Mouse (Mus musculus) ES-E14 (cell line): Measurements from ENCODE around the gene Crabp2. TPM values are rescaled to one million over a fixed set of nuclear protein-coding genes. Genes with fewer than 3 reads are reported as not detected.

Experiments used
- DNase-seq: peaks from one replicate; pipeline ENCODE4 v3.0.0-alpha.2; 2013; ENCODE audit warnings: low read depth, low spot score
- H3K27ac ChIP-seq: 2 replicates; pipeline ENCODE4 v1.5.1; 2012; ENCODE audit warnings: low read depth, mild to moderate bottlenecking, low read length, moderate library complexity, mixed read lengths; ENCODE audit not compliant: poor library complexity, insufficient read depth, severe bottlenecking
- H3K36me3 ChIP-seq: 2 replicates; pipeline ENCODE4 v1.6.1; 2012; ENCODE audit warnings: mild to moderate bottlenecking, low read length, moderate library complexity, mixed read lengths; ENCODE audit not compliant: control insufficient read depth, poor library complexity, insufficient read depth, severe bottlenecking
- H3K4me1 ChIP-seq, 2 experiments: fragments of 150-350 bp in 1 of 2; sonication (generic) in 1 of 2; 2 replicates each; pipeline ENCODE4 v1.6.1; 2012; ENCODE audit warnings: low read length in 2 of 2, mild to moderate bottlenecking in 1 of 2, mixed read lengths in 1 of 2; ENCODE audit not compliant: control insufficient read depth in 2 of 2, insufficient read depth in 2 of 2, poor library complexity in 1 of 2
- H3K4me3 ChIP-seq, 2 experiments: fragments of 150-350 bp in 1 of 2; sonication (generic) in 1 of 2; 2 replicates each; pipeline ENCODE4 v1.5.1; 2012; ENCODE audit warnings: low read length in 2 of 2, low read depth in 1 of 2, mild to moderate bottlenecking in 1 of 2, mixed read lengths in 1 of 2; ENCODE audit not compliant: insufficient read depth in 1 of 2, poor library complexity in 1 of 2, severe bottlenecking in 1 of 2
- H3K9ac ChIP-seq: 2 replicates; pipeline ENCODE4 v1.6.1; 2012; ENCODE audit warnings: low read depth, mild to moderate bottlenecking, low read length, mixed read lengths; ENCODE audit not compliant: poor library complexity, insufficient read depth, severe bottlenecking
- H3K9me3 ChIP-seq: fragments of 150-350 bp; sonication (generic); 2 replicates; pipeline ENCODE4 v1.6.1; 2012; ENCODE audit warnings: low read depth, mild to moderate bottlenecking, low read length; ENCODE audit not compliant: control insufficient read depth, insufficient read depth
- CHD2 ChIP-seq: IDR thresholded peaks from 2 replicates; pipeline ENCODE4 v1.6.1; 2014; ENCODE audit warnings: mild to moderate bottlenecking, low read depth, low read length, inconsistent platforms
- HCFC1 ChIP-seq: IDR thresholded peaks from 2 replicates; pipeline ENCODE4 v1.6.1; 2012; ENCODE audit warnings: low read length, inconsistent platforms, borderline replicate concordance; ENCODE audit not compliant: insufficient read depth
- MAFK ChIP-seq: IDR thresholded peaks from 2 replicates; pipeline ENCODE4 v1.6.1; 2014; ENCODE audit warnings: mild to moderate bottlenecking, low read depth, low read length, inconsistent platforms; ENCODE audit not compliant: insufficient read depth
- ZC3H11A ChIP-seq: IDR thresholded peaks from 2 replicates; pipeline ENCODE4 v1.6.1; 2012; ENCODE audit warnings: low read depth, mild to moderate bottlenecking, inconsistent platforms, low read length, borderline replicate concordance
- ZNF384 ChIP-seq: IDR thresholded peaks from 2 replicates; pipeline ENCODE4 v1.6.1; 2012; ENCODE audit warnings: low read depth, low read length, inconsistent platforms
- in situ Hi-C, 2 experiments: fragments of 600-800 bp; cut with MboI; formaldehyde crosslinking; loops; one replicate each; pipeline ENCODE4 v1.15.1; 2025; ENCODE audit warnings: low sequenced_read_pairs in 2 of 2, inconsistent platforms in 1 of 2; ENCODE audit not compliant: unreplicated experiment in 2 of 2
- total RNA-seq: library from RNA; depleted of rRNA; stranded (reverse); fragments of 300-350 nt; gene quantifications from 2 replicates; pipeline ENCODE4 v1.2.3, GENCODE M21; 2012

The Crabp2 gene
- total RNA-seq, 1 experiment: 19.7 TPM

- no peaks in the 10 kb centered on the region for H3K9me3 ChIP-seq
- in situ Hi-C loops: loop anchor here in 1 of 2 experiments (5.0 kb wide), 1 partner anchor 53 kb away; no protein-coding TSS in a partner anchor
- H3K9ac ChIP-seq: no peak overlapping the region
- TF ChIP-seq MAFK (no peak), ZNF384 (no peak), ZC3H11A (no peak), HCFC1 (no peak), CHD2 (no peak)
- peaks cover 0 to 22% of the 10 kb centered on the region in 2 experiments; a peak in 2 of 4 replicates for H3K4me1 ChIP-seq
- no peaks in the 10 kb centered on the region for H3K36me3 ChIP-seq
- H3K4me3 ChIP-seq: no peak overlapping the region
- DNase-seq: no peak
- H3K27ac ChIP-seq: no peak overlapping the region
Observed at GRCm38 (mm10) chr3:87989935-87990334, 41.5 kb downstream of the Crabp2 start.

GRCm38 (mm10) chr3:87993436-87993835, 45.0 kb downstream of the Crabp2 start:
- H3K36me3 ChIP-seq: no peaks in the 10 kb centered on the region
- no peak overlapping the region for H3K27ac ChIP-seq
- no peak overlapping the region for H3K4me3 ChIP-seq
- in situ Hi-C loops: no loop called here
- H3K4me1 ChIP-seq: peaks cover 0 to 17% of the 10 kb centered on the region in 2 experiments; a peak in 2 of 4 replicates
- H3K9me3 ChIP-seq: no peaks in the 10 kb centered on the region
- TF ChIP-seq CHD2 (no peak), ZNF384 (no peak), MAFK (no peak), HCFC1 (no peak), ZC3H11A (no peak)
- peak; percentile 90 for DNase-seq
- H3K9ac ChIP-seq: no peak overlapping the region

GRCm38 (mm10) chr3:87995331-87995730, 46.9 kb downstream of the Crabp2 start:
- Histone ChIP-seq H3K27ac (no peak overlapping the region), H3K4me3 (no peak overlapping the region), H3K36me3 (no peaks in the 10 kb centered on the region), H3K9ac (no peak overlapping the region), H3K9me3 (no peaks in the 10 kb centered on the region), H3K4me1 (peaks cover 0 to 9% of the 10 kb centered on the region in 2 experiments; a peak in 2 of 4 replicates)
- TF ChIP-seq MAFK (no peak), ZNF384 (no peak), ZC3H11A (no peak), HCFC1 (no peak), CHD2 (no peak)
- in situ Hi-C loops: no loop called here
- DNase-seq: no peak

- no peak for TF ChIP-seq ZNF384
- TF ChIP-seq ZC3H11A: no peak
- no peak for TF ChIP-seq CHD2
- TF ChIP-seq MAFK: no peak
- no peak for TF ChIP-seq HCFC1
- DNase-seq: no peak
- Histone ChIP-seq H3K4me3 (no peak overlapping the region; a peak in 1 of 4 replicates), H3K4me1 (peaks cover 0 to 13% of the 10 kb centered on the region in 2 experiments; a peak in 2 of 4 replicates), H3K9ac (no peak overlapping the region), H3K36me3 (no peaks in the 10 kb centered on the region), H3K27ac (no peak overlapping the region), H3K9me3 (no peaks in the 10 kb centered on the region)
- in situ Hi-C loops: no loop called here
Observed at GRCm38 (mm10) chr3:87996401-87996800, 47.9 kb downstream of the Crabp2 start.
